Mouse (Mus musculus): ENCODE measurements around the gene Dlg2.

- TF ChIP-seq CTCF (IDR thresholded peaks at IDR 0.05; ENCODE audit: insufficient read depth, low read length) (no peak), POLR2A (IDR thresholded peaks at IDR 0.05; ENCODE audit: borderline replicate concordance, extremely low read depth, low read depth, low read length) (no peak)
Observed at GRCm38 (mm10) chr7:91806632-91807031, 1330.2 kb downstream of the Dlg2 start.
